Comparison of ENCODE assay signal across 14 mouse cellular contexts in the genomic region with DNA sequence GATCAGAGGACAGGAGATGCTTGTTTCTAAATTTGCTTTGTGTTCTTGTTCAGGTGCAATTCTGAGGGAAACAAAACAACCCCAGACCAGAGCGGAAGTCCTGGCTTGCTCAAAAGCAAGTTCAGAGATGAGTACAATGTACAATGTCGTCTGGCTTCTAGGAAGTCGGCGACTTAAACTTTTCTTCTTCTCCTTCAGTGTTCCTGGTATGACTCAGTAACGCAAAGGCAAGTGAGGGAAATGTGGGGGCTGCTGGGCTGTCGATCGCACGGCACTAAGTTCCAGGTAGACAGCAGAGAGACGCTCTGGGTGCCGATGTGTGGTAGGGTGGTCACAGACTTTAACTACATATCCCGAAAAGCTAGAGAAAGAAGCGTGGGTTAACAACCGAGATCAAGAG. TPM values are rescaled to one million over a fixed set of nuclear protein-coding genes. Genes with fewer than 3 reads are reported as not detected.
"Had no signal": no experiment of that assay in that cellular context is flagged by ENCODE, and none has a peak within 500 bp of the region (broad histone marks: within the 10 kb centered on the region; RNA-seq: fewer than 3 reads in every experiment).

No protein-coding gene starts in this region.

- H3K27me3 ChIP-seq: neural tube, embryonic 15.5 days had no signal

- H3K4me3 ChIP-seq: layer of hippocampus, adult 2 months; limb, embryonic 13.5 days; midbrain, embryonic 12.5 days; neural tube, embryonic 15.5 days had no signal

- H3K4me2 ChIP-seq: limb, embryonic 13.5 days; midbrain, embryonic 12.5 days; neural tube, embryonic 15.5 days had no signal

- H3K9ac ChIP-seq: limb, embryonic 13.5 days; liver, embryonic 14.5 days; midbrain, embryonic 12.5 days; neural tube, embryonic 15.5 days had no signal

- DNase-seq: kidney, postnatal 36 days; lung, adult 18-20 months; thymus, postnatal 36 days had no signal

- H3K9me3 ChIP-seq: limb, embryonic 13.5 days; midbrain, embryonic 12.5 days; neural tube, embryonic 15.5 days had no signal

- H3K27ac ChIP-seq: kidney, postnatal 0 days; layer of hippocampus, adult 2 months; limb, embryonic 13.5 days; liver, embryonic 14.5 days; midbrain, embryonic 12.5 days; neural tube, embryonic 15.5 days had no signal

- H3K36me3 ChIP-seq: limb, embryonic 13.5 days; midbrain, embryonic 12.5 days; neural tube, embryonic 15.5 days had no signal

RNA-seq across cellular contexts. Expression of a gene that starts 31.3 kb away (rescaled TPM):
- total RNA-seq: liver, adult 2 months; megakaryocyte-erythroid progenitor cell, adult 5-6 weeks had no signal
- polyA plus RNA-seq: liver, adult 2 months; liver, embryonic 14.5 days; neural tube, embryonic 11.5 days; stomach, embryonic 16.5 days; thymus, postnatal 0 days had no signal

RNA-seq across cellular contexts. Expression of a gene that starts 58.0 kb away (rescaled TPM):
- total RNA-seq: megakaryocyte-erythroid progenitor cell, adult 5-6 weeks had no signal
